Mouse (Mus musculus) liver, embryonic 13.5 days (tissue): Measurements from ENCODE around the gene Rrn3. TPM values are rescaled to one million over a fixed set of nuclear protein-coding genes. Genes with fewer than 3 reads are reported as not detected.
A peak's percentile ranks its signal among the peaks of the same experiment; 100 is the strongest.
"Not testable (repeated sequence)": the region's sequence is repeated elsewhere in the genome, so short reads cannot be mapped to it uniquely, and the experiment has no call there.

Source experiments
- ATAC-seq: fragments of 200-750 bp; cut with Nextera tagmentation; 2 replicates; pipeline ENCODE4 v1.8.0; 2017; ENCODE audit warnings: low read depth, mild to moderate bottlenecking, moderate number of reproducible peaks, moderate library complexity
- DNase-seq: peaks from one replicate; pipeline ENCODE4 v3.0.0; 2022
- H3K27ac ChIP-seq: fragments of 300-500 bp; sonication (generic); 2 replicates; pipeline ENCODE4 v1.5.1; 2015; ENCODE audit warnings: moderate library complexity, mild to moderate bottlenecking, inconsistent platforms
- H3K27me3 ChIP-seq: fragments of 300-500 bp; sonication (generic); 2 replicates; pipeline ENCODE4 v1.6.1; 2015; ENCODE audit warnings: mild to moderate bottlenecking, inconsistent platforms
- H3K36me3 ChIP-seq: fragments of 300-500 bp; sonication (generic); 2 replicates; pipeline ENCODE4 v1.6.1; 2015; ENCODE audit warnings: mild to moderate bottlenecking, inconsistent platforms
- H3K4me1 ChIP-seq: fragments of 300-500 bp; sonication (generic); replicated peaks from 2 replicates; pipeline ENCODE4 v1.6.1; 2015; ENCODE audit warnings: inconsistent platforms
- H3K4me2 ChIP-seq: fragments of 300-500 bp; sonication (generic); 2 replicates; pipeline ENCODE4 v1.6.1; 2015; ENCODE audit warnings: inconsistent platforms, mild to moderate bottlenecking, moderate library complexity
- H3K4me3 ChIP-seq: fragments of 300-500 bp; sonication (generic); replicated peaks from 2 replicates; pipeline ENCODE4 v1.5.1; 2015; ENCODE audit warnings: mild to moderate bottlenecking, inconsistent platforms
- H3K9ac ChIP-seq: fragments of 300-500 bp; sonication (generic); 2 replicates; pipeline ENCODE4 v1.6.1; 2015; ENCODE audit warnings: mild to moderate bottlenecking, inconsistent platforms
- H3K9me3 ChIP-seq: fragments of 300-500 bp; sonication (generic); replicated peaks from 2 replicates; pipeline ENCODE4 v1.6.1; 2016; ENCODE audit warnings: inconsistent platforms
- WGBS: fragments of 180-500 bp; shearing (Covaris S2); methylation state at CpG from one replicate; pipeline ENCODE4 v1.1.7; 2015; ENCODE audit not compliant: insufficient replicate concordance; 5-methylcytosine and 5-hydroxymethylcytosine counted together
- polyA plus RNA-seq: library from polyadenylated mRNA; unstranded; fragments of >200 nt; fragmentation: Nextera tagmentation; extraction: Ambion mirVana; gene quantifications from 2 replicates; pipeline ENCODE4 v1.2.1, GENCODE M21; 2015

The Rrn3 gene
- polyA plus RNA-seq, 1 experiment from 2014 or later = 34.9 TPM

- peaks cover 9% of the 10 kb centered on the region for H3K27me3 ChIP-seq
- H3K4me1 ChIP-seq = peaks cover 5% of the 10 kb centered on the region
- no peak overlapping the region for H3K27ac ChIP-seq
- no peaks in the 10 kb centered on the region for H3K36me3 ChIP-seq
- no peak overlapping the region for H3K9ac ChIP-seq
- no peak for ATAC-seq
- H3K4me3 ChIP-seq = no peak overlapping the region
- DNase-seq = no peak
- no peaks in the 10 kb centered on the region for H3K9me3 ChIP-seq
- H3K4me2 ChIP-seq = no peak overlapping the region
- WGBS = 81% methylated on average over 13 of the region's 13 CpGs
Observed at GRCm38 (mm10) chr16:13750626-13751025, 29.9 kb upstream of the Rrn3 start.

GRCm38 (mm10) chr16:13753986-13754385 lies 26.5 kb upstream of the Rrn3 start:
- Histone ChIP-seq H3K9me3 (no peaks in the 10 kb centered on the region), H3K36me3 (no peaks in the 10 kb centered on the region), H3K4me2 (peak overlapping the region; percentile 79), H3K27me3 (peaks cover 12% of the 10 kb centered on the region; the same call in 1 of the 2 replicates), H3K4me1 (peaks cover 5% of the 10 kb centered on the region), H3K27ac (no peak overlapping the region), H3K9ac (peak overlapping the region; percentile 56; the same call in 1 of the 2 replicates), H3K4me3 (peak overlapping the region; percentile 65)
- no peak for ATAC-seq
- 57% methylated on average over 8 of the region's 8 CpGs for WGBS
- DNase-seq = no peak

- ATAC-seq (peak; percentile 99), DNase-seq (peak; percentile 90)
- 1% methylated on average over 65 of the region's 65 CpGs for WGBS
- peak overlapping the region; percentile 56 for H3K9ac ChIP-seq
- peaks cover 12% of the 10 kb centered on the region; the same call in 1 of the 2 replicates for H3K27me3 ChIP-seq
- H3K36me3 ChIP-seq = no peaks in the 10 kb centered on the region
- peak overlapping the region; percentile 79 for H3K4me2 ChIP-seq
- H3K4me3 ChIP-seq = peak overlapping the region; percentile 65
- no peaks in the 10 kb centered on the region for H3K9me3 ChIP-seq
- H3K27ac ChIP-seq = no peak overlapping the region
- peaks cover 5% of the 10 kb centered on the region for H3K4me1 ChIP-seq
Observed at GRCm38 (mm10) chr16:13754400-13755190, 25.9 kb upstream of the Rrn3 start.

GRCm38 (mm10) chr16:13757823-13758222 lies 22.7 kb upstream of the Rrn3 start:
- WGBS = 80% methylated on average over 2 of the region's 2 CpGs
- Histone ChIP-seq H3K27ac (no peak overlapping the region), H3K4me2 (no peak overlapping the region), H3K9ac (no peak overlapping the region), H3K36me3 (no peaks in the 10 kb centered on the region), H3K9me3 (no peaks in the 10 kb centered on the region), H3K4me1 (peaks cover 5% of the 10 kb centered on the region), H3K27me3 (peaks cover 12% of the 10 kb centered on the region; the same call in 1 of the 2 replicates), H3K4me3 (no peak overlapping the region)
- ATAC-seq (no peak), DNase-seq (no peak)

GRCm38 (mm10) chr16:13762807-13763206 lies 17.7 kb upstream of the Rrn3 start:
- not testable (repeated sequence) for H3K27ac ChIP-seq, H3K4me3 ChIP-seq, H3K9me3 ChIP-seq, H3K27me3 ChIP-seq, H3K4me2 ChIP-seq, H3K9ac ChIP-seq, ATAC-seq, H3K36me3 ChIP-seq, DNase-seq, H3K4me1 ChIP-seq
- 67% methylated on average over 1 of the region's 1 CpGs for WGBS

GRCm38 (mm10) chr16:13764519-13764918 lies 16.0 kb upstream of the Rrn3 start:
- DNase-seq (no peak), ATAC-seq (no peak)
- no peak overlapping the region for H3K9ac ChIP-seq
- WGBS = 66% methylated on average over 3 of the region's 3 CpGs
- no peak overlapping the region for H3K4me2 ChIP-seq
- no peak overlapping the region for H3K27ac ChIP-seq
- H3K9me3 ChIP-seq = no peaks in the 10 kb centered on the region
- no peaks in the 10 kb centered on the region for H3K36me3 ChIP-seq
- no peaks in the 10 kb centered on the region for H3K4me1 ChIP-seq
- no peak overlapping the region for H3K4me3 ChIP-seq
- no peaks in the 10 kb centered on the region for H3K27me3 ChIP-seq

- Histone ChIP-seq H3K27ac (no peak overlapping the region), H3K4me1 (no peaks in the 10 kb centered on the region), H3K4me3 (no peak overlapping the region), H3K36me3 (no peaks in the 10 kb centered on the region), H3K9me3 (no peaks in the 10 kb centered on the region), H3K4me2 (no peak overlapping the region), H3K27me3 (no peaks in the 10 kb centered on the region), H3K9ac (no peak overlapping the region)
- DNase-seq (no peak), ATAC-seq (no peak)
Observed at GRCm38 (mm10) chr16:13766367-13766766, 14.1 kb upstream of the Rrn3 start.

GRCm38 (mm10) chr16:13771603-13772002 lies 8.9 kb upstream of the Rrn3 start:
- not testable (repeated sequence) for H3K9me3 ChIP-seq, H3K27me3 ChIP-seq, ATAC-seq, H3K9ac ChIP-seq, H3K4me3 ChIP-seq, H3K4me1 ChIP-seq, H3K4me2 ChIP-seq, H3K36me3 ChIP-seq, DNase-seq, H3K27ac ChIP-seq
- 73% methylated on average over 4 of the region's 4 CpGs for WGBS

- not testable (repeated sequence) for H3K27me3 ChIP-seq, H3K4me2 ChIP-seq, H3K4me1 ChIP-seq, H3K27ac ChIP-seq, ATAC-seq, H3K36me3 ChIP-seq, H3K9ac ChIP-seq, DNase-seq, H3K4me3 ChIP-seq, H3K9me3 ChIP-seq
- WGBS = 62% methylated on average over 5 of the region's 5 CpGs
Observed at GRCm38 (mm10) chr16:13772051-13772450, 8.5 kb upstream of the Rrn3 start.

- H3K4me2 ChIP-seq, ATAC-seq, H3K27ac ChIP-seq, DNase-seq, H3K4me1 ChIP-seq, H3K4me3 ChIP-seq, H3K36me3 ChIP-seq, H3K9me3 ChIP-seq, H3K27me3 ChIP-seq, H3K9ac ChIP-seq: not testable (repeated sequence)
- 70% methylated on average over 2 of the region's 2 CpGs for WGBS
Observed at GRCm38 (mm10) chr16:13774011-13774410, 6.5 kb upstream of the Rrn3 start.

- H3K36me3 ChIP-seq, ATAC-seq, H3K4me3 ChIP-seq, DNase-seq, H3K27me3 ChIP-seq, H3K9ac ChIP-seq, H3K27ac ChIP-seq, H3K9me3 ChIP-seq, H3K4me1 ChIP-seq, H3K4me2 ChIP-seq: not testable (repeated sequence)
- 67% methylated on average over 3 of the region's 3 CpGs for WGBS
Observed at GRCm38 (mm10) chr16:13774651-13775050, 5.9 kb upstream of the Rrn3 start.

GRCm38 (mm10) chr16:13781216-13781615 lies 708 bp downstream of the Rrn3 start:
- H3K4me2 ChIP-seq = peak overlapping the region; percentile 80
- ATAC-seq (peak; percentile 59), DNase-seq (no peak)
- no peaks in the 10 kb centered on the region for H3K27me3 ChIP-seq
- 0 out of 2 replicates have a peak, but pooled peaks cover 8% of the 10 kb centered on the region for H3K9me3 ChIP-seq
- H3K4me3 ChIP-seq = peak overlapping the region; percentile 84
- peaks cover 22% of the 10 kb centered on the region for H3K4me1 ChIP-seq
- H3K9ac ChIP-seq = peak overlapping the region; percentile 86
- peaks cover 40% of the 10 kb centered on the region for H3K36me3 ChIP-seq
- 13% methylated on average over 8 of the region's 8 CpGs for WGBS
- H3K27ac ChIP-seq = no peak overlapping the region
